Comparison of ENCODE assay signal across 8 mouse cellular contexts in genomic region chr8:12978726-12979125, GRCm38 (mm10). TPM values are rescaled to one million over a fixed set of nuclear protein-coding genes. Genes with fewer than 3 reads are reported as not detected.
DNase-seq lines count a peak whose midpoint lies in the region; ATAC-seq and TF ChIP-seq lines count a peak whose summit lies in the region.

No protein-coding gene starts in this region.

- H3K9ac ChIP-seq in embryonic facial prominence, embryonic 15.5 days = no peak overlapping the region
- no peak overlapping the region for H3K9ac ChIP-seq in limb, embryonic 12.5 days (replicated peaks)
- H3K9ac ChIP-seq in midbrain, embryonic 15.5 days = no peak overlapping the region

- H3K36me3 ChIP-seq in embryonic facial prominence, embryonic 15.5 days = peaks cover 10% of the 10 kb centered on the region; the same call in 1 of the 2 replicates
- peaks cover 20% of the 10 kb centered on the region for H3K36me3 ChIP-seq in limb, embryonic 12.5 days
- H3K36me3 ChIP-seq in midbrain, embryonic 15.5 days (replicated peaks) = peaks cover 24% of the 10 kb centered on the region

- peak; percentile 66; the same call in 1 of the 2 replicates for ATAC-seq in embryonic facial prominence, embryonic 15.5 days (ENCODE audit: insufficient number of reproducible peaks, low FRiP score, low TSS enrichment, low read depth)
- peak; percentile 79 to 81 for ATAC-seq in hematopoietic stem cell, adult 5-6 weeks (replicated peaks in 1 of 2; ENCODE audit: insufficient read depth in 1 of 2, low FRiP score in 2 of 2, low TSS enrichment in 1 of 2, low read depth in 1 of 2, poor library complexity in 2 of 2, severe bottlenecking in 2 of 2)
- ATAC-seq in limb, embryonic 12.5 days (ENCODE audit: insufficient number of reproducible peaks, insufficient read depth, low FRiP score, low TSS enrichment, low read depth) = peak; percentile 83
- ATAC-seq in midbrain, embryonic 15.5 days (replicated peaks) = 0 out of 2 replicates have a peak, but pooled peaks have one; percentile 26

- H3K27me3 ChIP-seq in embryonic facial prominence, embryonic 15.5 days = no peaks in the 10 kb centered on the region
- H3K27me3 ChIP-seq in limb, embryonic 12.5 days = no peaks in the 10 kb centered on the region
- no peaks in the 10 kb centered on the region for H3K27me3 ChIP-seq in midbrain, embryonic 15.5 days (replicated peaks)

- peak; percentile 89 for TF ChIP-seq CTCF in bone marrow macrophage, adult 2 months (IDR thresholded peaks at IDR 0.05; ENCODE audit: low read depth, low read length)

- no peak for TF ChIP-seq POLR2A in bone marrow macrophage, adult 2 months (IDR thresholded peaks at IDR 0.05; ENCODE audit: borderline replicate concordance, low read depth, low read length)

- 24% methylated on average over 5 of the region's 5 CpGs for WGBS in embryonic facial prominence, embryonic 15.5 days
- WGBS in limb, embryonic 12.5 days = 18% methylated on average over 5 of the region's 5 CpGs
- 29% methylated on average over 5 of the region's 5 CpGs for WGBS in midbrain, embryonic 15.5 days

- H3K9me3 ChIP-seq in embryonic facial prominence, embryonic 15.5 days (replicated peaks) = no peaks in the 10 kb centered on the region
- 0 out of 2 replicates have a peak, but pooled peaks cover 11% of the 10 kb centered on the region for H3K9me3 ChIP-seq in limb, embryonic 12.5 days
- H3K9me3 ChIP-seq in midbrain, embryonic 15.5 days = no peaks in the 10 kb centered on the region

- no peak overlapping the region for H3K4me3 ChIP-seq in bone marrow macrophage, adult 2 months (ENCODE audit: insufficient read depth, low read length)
- no peak overlapping the region for H3K4me3 ChIP-seq in embryonic facial prominence, embryonic 15.5 days (replicated peaks)
- no peak overlapping the region for H3K4me3 ChIP-seq in limb, embryonic 12.5 days (replicated peaks)
- H3K4me3 ChIP-seq in midbrain, embryonic 15.5 days = no peak overlapping the region

- peaks cover 5% of the 10 kb centered on the region for H3K4me1 ChIP-seq in bone marrow macrophage, adult 2 months (ENCODE audit: control insufficient read depth, insufficient read depth, low read length)
- no peaks in the 10 kb centered on the region for H3K4me1 ChIP-seq in embryonic facial prominence, embryonic 15.5 days
- H3K4me1 ChIP-seq in limb, embryonic 12.5 days (replicated peaks) = peaks cover 7% of the 10 kb centered on the region; the same call in 1 of the 2 replicates
- 0 out of 2 replicates have a peak, but pooled peaks cover 3% of the 10 kb centered on the region for H3K4me1 ChIP-seq in midbrain, embryonic 15.5 days

- H3K27ac ChIP-seq in bone marrow macrophage, adult 2 months (ENCODE audit: insufficient read depth, low read depth, low read length) = no peak overlapping the region
- no peak overlapping the region for H3K27ac ChIP-seq in embryonic facial prominence, embryonic 15.5 days (replicated peaks)
- H3K27ac ChIP-seq in limb, embryonic 12.5 days = no peak overlapping the region
- H3K27ac ChIP-seq in midbrain, embryonic 15.5 days = no peak overlapping the region

- peak; percentile 27 for DNase-seq in ovary, postnatal 14 days (ENCODE audit: low spot score)
- no peak for DNase-seq in ovary, adult 18-20 months (ENCODE audit: low spot score)
- peak; percentile 31 to 59 for DNase-seq in thymus, postnatal 10 days (ENCODE audit: low spot score in 2 of 2)

- H3K4me2 ChIP-seq in embryonic facial prominence, embryonic 15.5 days (replicated peaks) = no peak overlapping the region
- H3K4me2 ChIP-seq in limb, embryonic 12.5 days = no peak overlapping the region
- no peak overlapping the region for H3K4me2 ChIP-seq in midbrain, embryonic 15.5 days

RNA-seq across cellular contexts. Expression of gene F7, which starts 47.1 kb away (rescaled TPM):
- polyA plus RNA-seq in bone marrow macrophage, adult 2 months (2012; ENCODE audit: insufficient read depth, insufficient read length, missing spikeins) = 0.87 and 1.3 TPM in 2 replicates
- 0.11 TPM in 1 of 2 replicates, not detected in the other for polyA plus RNA-seq in embryonic facial prominence, embryonic 15.5 days (2015; fragmentation: Nextera tagmentation; extraction: Ambion mirVana)
- total RNA-seq in hematopoietic stem cell, adult 5-6 weeks (2017) = 0.31 and 0.79 TPM in 2 replicates
- not detected in 2 replicates for polyA plus RNA-seq in limb, embryonic 12.5 days (2016; fragmentation: Nextera tagmentation; extraction: Ambion mirVana)
- polyA plus RNA-seq in midbrain, embryonic 15.5 days (2015; fragmentation: Nextera tagmentation; extraction: Ambion mirVana) = 0.09 TPM in 1 of 2 replicates, not detected in the other

RNA-seq across cellular contexts. Expression of gene F10, which starts 58.4 kb away (rescaled TPM):
- 2.5 and 3.9 TPM in 2 replicates for polyA plus RNA-seq in bone marrow macrophage, adult 2 months (2012; ENCODE audit: insufficient read depth, insufficient read length, missing spikeins)
- polyA plus RNA-seq in embryonic facial prominence, embryonic 15.5 days (2015; fragmentation: Nextera tagmentation; extraction: Ambion mirVana) = 0.13 and 0.67 TPM in 2 replicates
- 1.1 and 5.2 TPM in 2 replicates for total RNA-seq in hematopoietic stem cell, adult 5-6 weeks (2017)
- polyA plus RNA-seq in limb, embryonic 12.5 days (2016; fragmentation: Nextera tagmentation; extraction: Ambion mirVana) = 0.40 and 0.49 TPM in 2 replicates
- polyA plus RNA-seq in midbrain, embryonic 15.5 days (2015; fragmentation: Nextera tagmentation; extraction: Ambion mirVana) = 0.21 and 0.56 TPM in 2 replicates

Comparison
In these comparisons a context has a peak if more than half of its experiments do, and no peak if none do; other contexts are left out.
1. ATAC-seq: peak in every context shown above with its lines; median percentile 83 in limb, embryonic 12.5 days; 80 in hematopoietic stem cell, adult 5-6 weeks; 66 in embryonic facial prominence, embryonic 15.5 days; 26 in midbrain, embryonic 15.5 days.